Mouse (Mus musculus) hindbrain, postnatal 0 days (tissue): ENCODE measurements around the gene Uncx. TPM values are rescaled to one million over a fixed set of nuclear protein-coding genes. Genes with fewer than 3 reads are reported as not detected.
A peak's percentile ranks its signal among the peaks of the same experiment; 100 is the strongest.

Experiments used
- ATAC-seq: fragments of 200-750 bp; cut with Nextera tagmentation; 2 replicates; pipeline ENCODE4 v1.8.0; 2017; ENCODE audit warnings: mild to moderate bottlenecking, moderate TSS enrichment, moderate library complexity
- DNase-seq: peaks from one replicate; pipeline ENCODE4 v3.0.0-alpha.2; 2015; ENCODE audit warnings: low spot score
- H3K27ac ChIP-seq: fragments of 300-500 bp; sonication (generic); 2 replicates; pipeline ENCODE4 v1.5.1; 2014; ENCODE audit warnings: mild to moderate bottlenecking
- H3K27me3 ChIP-seq: fragments of 300-500 bp; sonication (generic); 2 replicates; pipeline ENCODE4 v1.6.1; 2014; ENCODE audit warnings: low read length, mixed read lengths; ENCODE audit not compliant: insufficient read depth
- H3K36me3 ChIP-seq: fragments of 300-500 bp; sonication (generic); 2 replicates; pipeline ENCODE4 v1.6.1; 2014; ENCODE audit warnings: low read length, mixed read lengths; ENCODE audit not compliant: insufficient read depth
- H3K4me1 ChIP-seq: fragments of 300-500 bp; sonication (generic); 2 replicates; pipeline ENCODE4 v1.6.1; 2014; ENCODE audit warnings: antibody characterized with exemption, low read length, mixed read lengths; ENCODE audit not compliant: insufficient read depth
- H3K4me2 ChIP-seq: fragments of 300-500 bp; sonication (generic); 2 replicates; pipeline ENCODE4 v1.6.1; 2014; ENCODE audit warnings: low read depth, mild to moderate bottlenecking, low read length, moderate library complexity, mixed read lengths
- H3K4me3 ChIP-seq: fragments of 300-500 bp; sonication (generic); 2 replicates; pipeline ENCODE4 v1.5.1; 2014; ENCODE audit warnings: low read length
- H3K9ac ChIP-seq: fragments of 300-500 bp; sonication (generic); replicated peaks from 2 replicates; pipeline ENCODE4 v1.6.1; 2014; ENCODE audit warnings: mild to moderate bottlenecking, low read length, moderate library complexity, mixed read lengths
- H3K9me3 ChIP-seq: fragments of 300-500 bp; sonication (generic); 2 replicates; pipeline ENCODE4 v1.6.1; 2016; ENCODE audit warnings: low read length, mixed read lengths
- CTCF ChIP-seq: IDR thresholded peaks from 2 replicates; pipeline ENCODE4 v1.5.1; 2016; ENCODE audit warnings: antibody characterized with exemption, control low read depth, low read depth
- WGBS: fragments of 180-500 bp; shearing (Covaris S2); extraction: QIAGEN DNeasy Blood & Tissue Kit; methylation state at CpG from one replicate; pipeline ENCODE4 v1.1.7; 2014; 5-methylcytosine and 5-hydroxymethylcytosine counted together
- polyA plus RNA-seq: library from polyadenylated mRNA; unstranded; fragments of >200 nt; fragmentation: Nextera tagmentation; extraction: Ambion mirVana; gene quantifications from 2 replicates; pipeline ENCODE4 v1.2.1, GENCODE M21; 2015
- total RNA-seq: library from RNA; depleted of rRNA; stranded (reverse); fragments of >200 nt; gene quantifications from 2 replicates; pipeline ENCODE4 v1.2.3, GENCODE M21; 2014

Gene Uncx
- total and polyA plus RNA-seq, 2 experiments from 2014 or later = 30.6 to 31.3 TPM

DNA sequence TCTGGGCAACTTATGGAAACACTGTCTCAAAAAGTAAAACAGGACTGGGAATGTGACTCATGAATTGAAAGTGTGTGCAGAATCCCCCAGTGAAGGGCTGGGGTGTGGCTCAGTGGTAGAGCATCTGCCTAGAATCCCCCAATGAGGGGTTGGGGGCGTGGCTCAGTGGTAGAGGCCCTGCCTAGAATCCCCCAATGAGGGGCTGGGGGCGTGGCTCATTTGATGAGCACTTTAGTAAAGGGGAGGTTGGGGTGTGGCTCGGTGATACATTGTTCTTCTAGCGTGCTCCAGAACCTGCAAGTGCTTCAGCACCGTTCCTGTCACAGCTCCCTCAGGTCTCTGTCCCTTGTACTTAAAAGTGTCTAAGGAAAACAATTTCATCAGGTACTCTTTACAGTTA, 37.1 kb upstream of the Uncx start:
- H3K4me1 ChIP-seq = no peaks in the 10 kb centered on the region
- no peak for TF ChIP-seq CTCF
- WGBS = 13% methylated on average over 5 of the region's 5 CpGs
- H3K27ac ChIP-seq = no peak overlapping the region
- no peaks in the 10 kb centered on the region for H3K36me3 ChIP-seq
- no peaks in the 10 kb centered on the region for H3K9me3 ChIP-seq
- ATAC-seq (no peak), DNase-seq (no peak)
- no peak overlapping the region for H3K4me3 ChIP-seq
- H3K4me2 ChIP-seq = no peak overlapping the region
- no peak overlapping the region for H3K9ac ChIP-seq
- peaks cover 3% of the 10 kb centered on the region; the same call in 1 of the 2 replicates for H3K27me3 ChIP-seq

DNA sequence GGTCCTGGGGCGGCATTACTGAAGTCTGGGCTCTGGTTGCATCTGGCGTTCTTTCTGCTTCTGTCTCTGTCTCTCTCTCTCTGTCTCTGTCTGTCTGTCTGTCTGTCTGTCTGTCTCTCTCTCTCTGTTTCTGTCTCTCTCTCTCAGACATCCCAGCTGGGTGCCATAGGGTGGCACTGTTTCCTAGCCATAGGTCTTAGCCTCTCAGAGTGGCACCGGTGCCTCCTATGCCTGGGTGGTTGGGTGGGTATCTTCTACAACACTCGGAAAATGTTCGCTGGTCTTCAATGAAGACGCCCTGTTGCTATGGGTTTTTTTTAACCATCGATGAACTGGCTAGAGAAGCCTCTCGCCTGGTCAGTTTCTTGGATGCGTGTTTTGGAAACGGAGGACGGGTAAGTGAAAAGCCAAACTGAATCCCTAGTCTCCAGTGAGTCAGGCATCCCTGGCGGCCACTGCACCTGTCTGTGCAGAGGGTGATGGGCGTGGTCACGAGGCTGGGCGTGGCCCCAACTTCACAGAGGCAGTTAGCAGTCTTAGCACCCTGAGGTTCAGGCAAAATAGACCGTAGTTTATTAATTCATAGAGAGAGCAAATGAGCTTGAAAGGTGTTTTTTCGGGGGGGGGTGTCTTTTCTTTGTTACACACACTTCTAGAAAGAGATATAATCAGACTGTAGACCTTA, 32.5 kb upstream of the Uncx start:
- no peak overlapping the region for H3K4me3 ChIP-seq
- WGBS = 13% methylated on average over 17 of the region's 17 CpGs
- ATAC-seq (no peak), DNase-seq (peak; percentile 31)
- TF ChIP-seq CTCF = peak; percentile 35; the same call in 1 of the 2 replicates
- no peak overlapping the region for H3K9ac ChIP-seq
- no peak overlapping the region for H3K27ac ChIP-seq
- H3K9me3 ChIP-seq = no peaks in the 10 kb centered on the region
- H3K36me3 ChIP-seq = no peaks in the 10 kb centered on the region
- H3K4me2 ChIP-seq = peak overlapping the region; percentile 21; the same call in 1 of the 2 replicates
- H3K27me3 ChIP-seq = peaks cover 3% of the 10 kb centered on the region; the same call in 1 of the 2 replicates
- no peaks in the 10 kb centered on the region for H3K4me1 ChIP-seq

DNA sequence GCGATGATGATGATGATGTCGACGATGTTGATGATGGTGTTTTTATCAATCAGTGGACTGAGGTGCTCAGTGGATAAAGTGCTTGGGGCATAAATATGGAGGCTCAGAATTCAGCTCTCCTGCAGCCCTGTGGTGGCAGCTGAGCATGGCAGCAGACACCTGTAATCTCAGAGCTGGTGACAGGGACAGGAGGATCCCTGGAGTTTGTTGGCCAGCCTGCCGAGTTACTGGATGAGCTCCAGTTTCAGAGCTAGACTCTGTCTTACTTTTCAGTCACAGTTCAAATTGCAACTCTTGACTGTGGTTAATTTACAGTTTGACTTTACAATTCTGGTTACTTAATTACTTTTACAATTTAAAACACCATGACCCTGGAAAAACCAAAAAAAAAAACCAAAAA, 31.1 kb upstream of the Uncx start:
- Histone ChIP-seq H3K27me3 (peaks cover 3% of the 10 kb centered on the region; the same call in 1 of the 2 replicates), H3K36me3 (no peaks in the 10 kb centered on the region), H3K9me3 (no peaks in the 10 kb centered on the region), H3K4me1 (no peaks in the 10 kb centered on the region), H3K27ac (no peak overlapping the region), H3K4me2 (no peak overlapping the region), H3K9ac (no peak overlapping the region), H3K4me3 (no peak overlapping the region)
- no peak for TF ChIP-seq CTCF
- ATAC-seq (no peak), DNase-seq (no peak)
- 84% methylated on average over 4 of the region's 4 CpGs for WGBS

DNA sequence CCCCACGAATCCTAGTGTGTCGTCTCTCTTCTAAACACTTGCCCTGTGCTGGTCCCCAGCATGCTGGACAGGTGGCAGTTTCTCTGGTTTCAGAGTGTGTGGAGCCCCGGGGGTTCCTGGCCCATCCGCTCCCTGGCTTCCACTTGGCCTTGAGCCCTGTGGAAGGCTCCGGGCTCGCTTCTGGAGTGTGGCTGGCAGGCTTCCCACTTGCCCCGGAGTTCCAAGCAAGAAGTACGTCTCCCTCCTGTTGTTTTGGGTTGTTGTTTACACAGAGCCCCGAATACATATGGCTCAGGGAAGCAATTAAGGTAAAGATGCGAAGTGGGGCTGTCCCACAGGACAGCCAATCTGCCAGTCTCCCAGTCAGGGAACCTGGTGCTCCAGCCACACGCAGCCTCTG, 27.0 kb upstream of the Uncx start:
- H3K9me3 ChIP-seq = no peaks in the 10 kb centered on the region
- no peak overlapping the region for H3K27ac ChIP-seq
- no peak overlapping the region for H3K9ac ChIP-seq
- WGBS = 18% methylated on average over 11 of the region's 11 CpGs
- peaks cover 4% of the 10 kb centered on the region; the same call in 1 of the 2 replicates for H3K27me3 ChIP-seq
- H3K4me1 ChIP-seq = no peaks in the 10 kb centered on the region
- ATAC-seq (no peak), DNase-seq (peak; percentile 40)
- no peak overlapping the region for H3K4me2 ChIP-seq
- no peak for TF ChIP-seq CTCF
- no peaks in the 10 kb centered on the region for H3K36me3 ChIP-seq
- H3K4me3 ChIP-seq = no peak overlapping the region

DNA sequence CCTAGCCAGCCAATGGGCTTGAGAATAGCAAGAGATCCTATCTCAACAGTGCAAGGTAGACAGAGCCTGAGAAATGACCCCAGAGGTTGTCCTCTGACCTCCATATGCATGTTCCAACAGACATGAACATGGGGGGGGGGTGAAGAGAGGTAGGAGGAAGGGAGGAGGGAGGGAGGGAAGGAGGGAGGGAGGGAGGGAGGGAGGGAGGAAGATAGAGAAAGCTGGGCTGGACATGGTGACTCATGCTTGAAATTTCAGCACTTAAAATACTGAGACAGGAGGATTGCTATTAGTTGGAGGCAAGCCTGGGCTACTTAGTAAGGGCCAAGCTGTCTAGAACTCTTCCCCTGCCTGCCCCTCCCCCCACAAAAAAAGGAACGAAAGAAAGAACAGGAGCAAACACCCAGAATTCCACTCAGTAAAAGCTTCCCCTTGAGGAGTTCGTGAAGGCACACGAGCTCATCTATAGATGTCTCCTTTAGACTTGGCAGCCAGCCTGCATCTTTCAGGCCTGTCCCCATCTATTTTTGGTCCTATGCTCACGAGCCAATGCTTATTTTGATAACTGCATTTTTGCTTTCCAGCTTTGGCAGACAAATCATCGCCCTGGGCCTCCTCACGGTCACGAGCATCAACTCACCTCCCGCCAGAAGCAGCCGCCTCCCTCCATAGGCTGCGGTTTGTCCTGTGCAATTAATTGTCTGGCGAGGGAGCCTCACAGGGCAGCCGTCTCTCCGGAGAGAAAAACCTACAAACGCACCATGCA, 23.0 kb upstream of the Uncx start:
- 38% methylated on average over 14 of the region's 14 CpGs for WGBS
- H3K9me3 ChIP-seq = no peaks in the 10 kb centered on the region
- H3K4me1 ChIP-seq = no peaks in the 10 kb centered on the region
- peaks cover 4% of the 10 kb centered on the region; the same call in 1 of the 2 replicates for H3K27me3 ChIP-seq
- no peak for TF ChIP-seq CTCF
- DNase-seq (no peak), ATAC-seq (no peak)
- no peak overlapping the region for H3K4me3 ChIP-seq
- no peak overlapping the region for H3K9ac ChIP-seq
- H3K4me2 ChIP-seq = no peak overlapping the region
- no peak overlapping the region for H3K27ac ChIP-seq
- H3K36me3 ChIP-seq = no peaks in the 10 kb centered on the region

DNA sequence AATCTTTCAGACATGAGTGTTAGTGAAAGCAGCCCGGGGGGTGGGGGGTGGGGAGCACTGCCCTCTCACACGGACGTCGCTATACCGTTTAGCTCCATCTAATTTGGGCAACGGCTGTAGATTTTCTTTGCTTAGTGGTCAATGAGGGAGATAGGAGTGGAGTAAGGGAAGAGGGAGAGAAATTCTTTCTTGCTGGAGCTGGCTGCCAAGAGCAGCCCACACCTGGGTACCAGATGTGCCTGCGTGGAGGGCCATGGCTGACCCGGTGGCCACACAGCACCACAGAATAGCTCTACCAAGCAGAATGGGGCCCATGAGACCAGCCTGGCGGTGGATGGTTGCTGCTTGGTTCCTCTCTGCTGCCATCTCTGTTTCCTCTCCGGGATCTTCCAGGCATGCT, 21.3 kb upstream of the Uncx start:
- no peak overlapping the region for H3K4me3 ChIP-seq
- DNase-seq (no peak), ATAC-seq (no peak)
- 68% methylated on average over 10 of the region's 10 CpGs for WGBS
- peaks cover 8% of the 10 kb centered on the region; the same call in 1 of the 2 replicates for H3K27me3 ChIP-seq
- H3K4me2 ChIP-seq = no peak overlapping the region
- H3K9me3 ChIP-seq = no peaks in the 10 kb centered on the region
- no peaks in the 10 kb centered on the region for H3K36me3 ChIP-seq
- H3K27ac ChIP-seq = no peak overlapping the region
- no peak for TF ChIP-seq CTCF
- H3K9ac ChIP-seq = no peak overlapping the region
- H3K4me1 ChIP-seq = no peaks in the 10 kb centered on the region
